Mouse (Mus musculus): Measurements from ENCODE around the gene Rad51c. TPM values are rescaled to one million over a fixed set of nuclear protein-coding genes. Genes with fewer than 3 reads are reported as not detected.
"Not testable (repeated sequence)": the region's sequence is repeated elsewhere in the genome, so short reads cannot be mapped to it uniquely, and the experiment has no call there.

Rad51c gene
- polyA plus RNA-seq (2015; fragmentation: Nextera tagmentation; extraction: Ambion mirVana), result 9.7 and 9.9 TPM in 2 replicates

DNA sequence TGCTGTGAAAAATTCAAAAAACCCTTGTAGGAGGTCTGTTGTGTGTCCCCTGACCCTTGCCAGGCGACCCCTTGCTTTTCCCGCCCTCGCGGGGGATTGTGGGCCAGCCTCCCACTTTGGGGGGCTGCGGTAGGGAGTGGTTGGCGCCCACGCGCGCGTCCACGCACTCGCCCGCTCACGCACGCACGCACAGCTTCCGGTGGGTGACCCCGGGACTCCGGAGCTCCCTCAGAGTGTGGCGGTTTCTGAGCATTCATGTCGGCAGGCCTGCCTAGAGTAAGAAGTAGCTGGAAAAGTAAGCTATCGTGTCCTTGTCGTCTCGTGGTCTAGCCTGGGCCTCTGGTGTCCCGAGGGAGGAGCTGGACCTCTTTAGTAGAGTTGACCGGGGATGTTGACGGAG, at the start of gene Rad51c, which contains the start of gene Tex14:
TSS of gene Rad51c (minus strand) at position 79 of the 400 bp plus-strand sequence.
TSS of gene Tex14 (plus strand) at position 190 of the 400 bp plus-strand sequence.
- peak within 1 kb of the TSS; percentile 82 for H3K4me2 ChIP-seq
- H3K4me1 ChIP-seq, result peaks cover 4% of the 10 kb centered on the region
- ATAC-seq (ENCODE audit: extremely low read depth, insufficient number of reproducible peaks, low FRiP score, low TSS enrichment), result peak; percentile 23; the same call in 1 of the 2 replicates
- H3K27ac ChIP-seq (replicated peaks), result peak within 1 kb of the TSS; percentile 94
- H3K36me3 ChIP-seq, result peaks cover 19% of the 10 kb centered on the region
- H3K27me3 ChIP-seq (replicated peaks), result no peaks in the 10 kb centered on the region
- H3K9me3 ChIP-seq, result no peaks in the 10 kb centered on the region
- peak within 1 kb of the TSS; percentile 66 for H3K4me3 ChIP-seq
- WGBS, result 64% methylated on average over 27 of the region's 27 CpGs
- H3K9ac ChIP-seq, result peak within 1 kb of the TSS; percentile 91

DNA sequence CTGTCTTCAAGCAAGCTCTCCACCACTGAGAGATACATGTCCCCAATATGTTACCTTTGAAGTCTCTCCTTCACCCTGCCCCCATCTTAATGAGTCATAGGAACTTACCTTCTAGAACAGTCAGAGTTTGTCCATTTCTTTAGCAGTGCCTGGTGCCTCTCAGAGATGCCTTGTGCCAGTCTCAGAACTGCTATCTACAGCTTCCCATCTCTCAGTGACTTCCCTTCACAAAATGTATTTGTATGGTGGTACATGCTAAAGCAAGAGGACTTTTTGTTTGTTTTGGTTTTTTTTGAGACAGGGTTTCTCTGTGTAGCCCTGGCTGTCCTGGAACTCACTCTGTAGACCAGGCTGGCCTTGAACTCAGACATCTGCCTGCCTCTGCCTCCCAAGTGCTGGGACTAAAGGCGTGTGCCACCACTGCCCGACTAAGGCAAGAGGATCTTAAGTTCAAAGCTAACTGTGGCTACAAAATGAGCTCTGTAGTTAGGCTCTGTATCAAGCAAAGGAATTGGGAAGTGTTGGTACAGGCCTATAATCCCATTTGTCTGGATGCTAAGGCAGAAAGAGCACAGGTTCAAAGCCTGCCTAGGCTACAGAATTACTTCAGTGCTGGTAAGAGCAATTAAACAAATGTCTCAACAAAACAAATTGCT, 49.4 kb upstream of the Rad51c start:
- Histone ChIP-seq H3K9ac (peak overlapping the region; percentile 34), H3K27ac (replicated peaks) (no peak overlapping the region), H3K27me3 (replicated peaks) (no peaks in the 10 kb centered on the region), H3K4me3 (no peak overlapping the region), H3K4me1 (peaks cover 12% of the 10 kb centered on the region), H3K4me2 (no peak overlapping the region), H3K9me3 (no peaks in the 10 kb centered on the region), H3K36me3 (no peaks in the 10 kb centered on the region)
- WGBS, result 80% methylated on average over 2 of the region's 2 CpGs
- no peak for ATAC-seq (ENCODE audit: extremely low read depth, insufficient number of reproducible peaks, low FRiP score, low TSS enrichment)

DNA sequence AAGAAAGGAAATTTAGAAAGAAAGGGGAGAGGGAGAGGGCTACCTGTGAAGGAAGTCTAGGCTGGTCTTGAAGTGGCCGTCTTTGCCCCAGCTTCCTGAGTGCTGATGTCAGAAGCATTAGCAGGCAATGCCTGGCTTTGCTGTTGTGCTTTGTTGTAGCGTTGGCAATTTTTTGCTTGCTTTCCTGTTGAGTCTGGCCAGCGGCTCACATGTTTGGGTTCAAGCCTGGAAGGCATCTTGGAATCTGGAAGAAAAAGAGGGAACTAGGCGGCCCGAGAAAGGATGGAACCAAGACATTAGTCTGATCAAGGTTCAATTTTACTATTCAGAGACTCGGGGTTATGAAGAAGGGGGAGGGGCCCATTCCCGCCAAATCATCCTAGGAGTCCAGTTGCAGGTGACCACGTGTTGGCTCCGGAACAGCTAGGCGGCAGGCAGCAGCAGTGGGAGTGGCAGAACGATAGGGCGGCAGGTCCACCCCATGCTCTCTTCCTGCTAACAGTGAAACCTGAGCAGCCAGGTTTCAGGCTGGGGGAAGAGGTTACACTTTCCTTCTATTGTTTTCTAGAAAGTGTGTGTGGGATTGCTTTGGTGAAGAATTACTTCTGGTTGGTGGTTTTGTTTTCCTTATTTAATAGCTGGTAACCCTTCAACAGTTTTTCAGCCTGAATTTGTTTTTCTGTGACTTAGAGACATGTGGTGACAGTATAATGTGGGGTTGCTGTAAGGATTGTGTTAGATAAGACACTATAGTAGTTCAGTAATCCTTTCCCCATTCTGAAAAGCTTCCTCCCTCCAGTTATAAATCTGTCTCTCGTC, 48.7 kb upstream of the Rad51c start:
- Histone ChIP-seq H3K9me3 (no peaks in the 10 kb centered on the region), H3K9ac (peak overlapping the region; percentile 34), H3K27me3 (replicated peaks) (no peaks in the 10 kb centered on the region), H3K36me3 (no peaks in the 10 kb centered on the region), H3K4me3 (no peak overlapping the region), H3K4me1 (peaks cover 12% of the 10 kb centered on the region), H3K27ac (replicated peaks) (no peak overlapping the region), H3K4me2 (peak overlapping the region; percentile 37)
- ATAC-seq (ENCODE audit: extremely low read depth, insufficient number of reproducible peaks, low FRiP score, low TSS enrichment), result no peak
- WGBS, result 16% methylated on average over 13 of the region's 13 CpGs

DNA sequence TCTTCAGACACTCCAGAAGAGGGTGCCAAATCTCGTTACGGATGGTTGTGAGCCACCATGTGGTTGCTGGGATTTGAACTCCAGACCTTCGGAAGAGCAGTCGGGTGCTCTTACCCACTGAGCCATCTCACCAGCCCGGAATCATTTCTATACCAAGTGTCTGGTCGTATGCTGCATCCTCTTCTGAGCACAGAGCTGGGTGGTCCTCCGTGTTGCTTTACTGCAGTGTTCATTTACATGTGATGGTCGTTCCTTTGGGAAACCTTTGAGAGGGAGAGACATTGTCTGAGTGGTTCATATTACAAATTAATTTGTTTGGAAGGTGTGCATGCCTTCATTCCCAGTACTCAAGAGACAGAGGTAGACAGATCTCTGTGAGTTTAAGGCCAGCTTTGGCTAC, 48.0 kb upstream of the Rad51c start:
- Histone ChIP-seq H3K4me1 (peaks cover 14% of the 10 kb centered on the region), H3K9ac (0 out of 2 replicates have a peak overlapping the region, but pooled peaks have one; percentile 34)
- not testable (repeated sequence) for H3K4me3 ChIP-seq; H3K36me3 ChIP-seq; H3K27me3 ChIP-seq (replicated peaks); ATAC-seq (ENCODE audit: extremely low read depth, insufficient number of reproducible peaks, low FRiP score, low TSS enrichment); H3K9me3 ChIP-seq; H3K27ac ChIP-seq (replicated peaks); H3K4me2 ChIP-seq
- 75% methylated on average over 8 of the region's 8 CpGs for WGBS

DNA sequence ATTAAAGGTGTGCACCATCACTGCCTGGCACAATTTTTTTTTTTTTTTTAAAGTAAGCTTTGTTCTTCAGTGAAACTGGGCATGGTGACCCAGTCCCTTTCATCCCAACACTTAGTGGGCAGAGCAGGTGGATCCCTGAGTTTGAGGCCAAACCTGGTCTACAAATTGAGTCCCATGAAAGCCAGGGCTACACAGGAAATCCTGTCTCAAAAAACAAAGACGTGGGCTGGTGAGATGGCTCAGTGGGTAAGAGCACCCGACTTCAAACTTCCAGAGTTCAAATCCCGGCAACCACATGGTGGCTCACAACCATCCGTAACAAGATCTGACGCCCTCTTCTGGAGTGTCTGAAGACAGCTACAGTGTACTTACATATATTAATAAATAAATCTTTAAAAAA, 45.1 kb upstream of the Rad51c start:
- H3K36me3 ChIP-seq; H3K27me3 ChIP-seq (replicated peaks); H3K4me3 ChIP-seq; ATAC-seq (ENCODE audit: extremely low read depth, insufficient number of reproducible peaks, low FRiP score, low TSS enrichment); H3K9me3 ChIP-seq; H3K9ac ChIP-seq; H3K27ac ChIP-seq (replicated peaks); H3K4me2 ChIP-seq: not testable (repeated sequence)
- H3K4me1 ChIP-seq, result peaks cover 18% of the 10 kb centered on the region
- 43% methylated on average over 5 of the region's 5 CpGs for WGBS

DNA sequence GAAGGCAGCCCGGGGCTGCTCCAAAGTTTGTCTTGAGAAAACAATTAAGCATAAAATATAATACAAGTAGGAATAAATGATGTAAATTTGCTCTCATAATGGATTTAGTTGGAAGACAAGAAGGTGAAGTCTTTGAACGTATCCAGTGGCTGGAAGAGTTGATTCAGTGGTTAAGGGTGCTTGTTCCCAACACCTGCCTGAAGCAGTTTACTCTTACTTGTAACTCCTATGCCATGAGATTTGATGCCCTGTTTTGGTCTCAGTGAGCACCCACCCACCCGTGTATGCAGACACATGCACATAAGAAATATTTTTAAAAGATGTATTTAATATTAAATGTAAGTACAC, 44.4 kb upstream of the Rad51c start:
- peak overlapping the region; percentile 65 for H3K27ac ChIP-seq (replicated peaks)
- H3K4me2 ChIP-seq, result peak overlapping the region; percentile 8; the same call in 1 of the 2 replicates
- peaks cover 23% of the 10 kb centered on the region for H3K4me1 ChIP-seq
- H3K4me3 ChIP-seq, result no peak overlapping the region
- no peak for ATAC-seq (ENCODE audit: extremely low read depth, insufficient number of reproducible peaks, low FRiP score, low TSS enrichment)
- no peaks in the 10 kb centered on the region for H3K36me3 ChIP-seq
- H3K9ac ChIP-seq, result no peak overlapping the region
- H3K9me3 ChIP-seq, result no peaks in the 10 kb centered on the region
- WGBS, result 12% methylated on average over 3 of the region's 3 CpGs
- H3K27me3 ChIP-seq (replicated peaks), result no peaks in the 10 kb centered on the region

DNA sequence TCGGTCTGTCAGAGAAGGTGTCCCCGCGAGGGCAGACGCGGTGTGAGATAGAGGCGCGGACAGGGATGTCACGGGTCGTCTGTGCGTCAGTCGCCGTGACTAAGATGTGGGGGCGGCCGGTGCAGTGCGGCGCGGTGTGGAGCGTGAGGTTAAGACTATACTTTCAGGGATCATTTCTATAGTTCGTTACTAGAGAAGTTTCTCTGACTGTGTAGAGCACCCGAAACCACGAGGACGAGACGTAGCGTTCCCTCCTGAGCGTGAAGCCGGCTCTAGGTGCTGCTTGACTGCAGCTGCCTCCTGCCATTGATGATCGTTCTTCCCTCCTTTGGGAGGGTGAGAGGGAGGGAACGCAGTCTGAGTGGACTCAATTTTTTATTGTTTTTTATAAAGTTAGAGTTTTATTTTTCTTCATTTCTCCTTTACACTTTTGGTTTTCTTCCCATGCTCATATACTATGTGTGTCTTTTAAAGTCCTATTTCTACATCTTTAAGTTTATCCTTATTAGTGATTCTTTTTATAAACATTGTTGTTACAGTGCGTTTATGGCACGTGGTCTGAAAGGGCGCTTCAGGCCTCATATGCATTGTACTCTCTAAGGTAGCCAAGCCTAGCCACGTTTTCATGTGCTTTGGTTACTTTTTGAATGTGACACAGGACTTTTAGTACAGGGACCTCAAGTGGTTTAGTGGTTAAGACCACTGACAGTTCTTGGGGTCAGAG, 43.9 kb upstream of the Rad51c start:
- H3K27me3 ChIP-seq (replicated peaks); H3K36me3 ChIP-seq; H3K9ac ChIP-seq; H3K9me3 ChIP-seq: not testable (repeated sequence)
- Histone ChIP-seq H3K27ac (replicated peaks) (peak overlapping the region; percentile 65), H3K4me1 (peaks cover 19% of the 10 kb centered on the region), H3K4me3 (peak overlapping the region; percentile 50; the same call in 1 of the 2 replicates), H3K4me2 (peak overlapping the region; percentile 78)
- whole genome bisulfite sequencing, result 0% methylated on average over 7 of the region's 32 CpGs
- ATAC-seq (ENCODE audit: extremely low read depth, insufficient number of reproducible peaks, low FRiP score, low TSS enrichment), result peak; percentile 79

DNA sequence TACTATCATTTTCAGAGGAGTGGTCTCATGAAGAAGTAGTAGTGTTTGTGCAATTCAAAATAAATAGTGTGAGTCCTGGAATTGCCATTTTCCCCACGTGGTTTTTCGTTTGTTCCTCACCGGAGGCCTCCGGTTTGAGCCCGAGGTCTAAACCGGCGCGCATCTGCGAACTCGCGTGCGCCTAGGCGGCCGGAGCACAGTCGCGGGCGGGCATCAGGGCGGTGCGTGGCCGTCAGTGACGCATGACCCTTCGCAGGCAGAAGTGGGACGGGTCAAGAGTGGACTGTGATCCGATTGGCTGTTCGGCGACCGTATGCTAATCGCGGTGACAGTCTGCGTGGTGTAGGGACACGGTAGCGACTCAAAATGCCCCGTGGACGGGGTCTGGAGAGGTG, 43.3 kb upstream of the Rad51c start:
- under 1% methylated on average over 34 of the region's 34 CpGs for WGBS
- Histone ChIP-seq H3K4me3 (peak overlapping the region; percentile 50), H3K4me1 (peaks cover 17% of the 10 kb centered on the region), H3K27ac (replicated peaks) (peak overlapping the region; percentile 54), H3K4me2 (peak overlapping the region; percentile 78), H3K9ac (peak overlapping the region; percentile 80)
- not testable (repeated sequence) for H3K27me3 ChIP-seq (replicated peaks); H3K9me3 ChIP-seq; H3K36me3 ChIP-seq
- peak; percentile 95 for ATAC-seq (ENCODE audit: extremely low read depth, insufficient number of reproducible peaks, low FRiP score, low TSS enrichment)

DNA sequence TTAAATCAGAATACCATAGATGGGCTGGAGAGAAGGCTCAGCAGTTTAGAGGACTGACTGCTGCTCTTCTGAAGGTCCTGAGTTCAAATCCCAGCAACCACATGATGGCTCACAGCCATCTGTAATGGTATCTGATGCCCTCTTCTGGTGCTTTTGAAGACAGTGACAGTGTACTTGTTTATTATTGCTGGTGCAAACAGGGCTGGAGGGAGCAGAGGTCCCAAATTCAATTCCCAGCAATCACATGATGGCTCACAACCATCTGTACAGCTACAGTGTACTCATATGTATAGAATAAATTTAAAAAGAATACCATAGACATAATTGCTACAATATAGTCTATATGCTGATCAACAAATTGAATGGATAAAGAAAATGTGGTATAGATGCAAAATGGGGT, 42.7 kb upstream of the Rad51c start:
- H3K9ac ChIP-seq, result no peak overlapping the region
- no peak overlapping the region for H3K27ac ChIP-seq (replicated peaks)
- H3K9me3 ChIP-seq, result no peaks in the 10 kb centered on the region
- H3K27me3 ChIP-seq (replicated peaks), result no peaks in the 10 kb centered on the region
- peak overlapping the region; percentile 78; the same call in 1 of the 2 replicates for H3K4me2 ChIP-seq
- no peak overlapping the region for H3K4me3 ChIP-seq
- ATAC-seq (ENCODE audit: extremely low read depth, insufficient number of reproducible peaks, low FRiP score, low TSS enrichment), result no peak
- peaks cover 16% of the 10 kb centered on the region for H3K4me1 ChIP-seq
- no peaks in the 10 kb centered on the region for H3K36me3 ChIP-seq

DNA sequence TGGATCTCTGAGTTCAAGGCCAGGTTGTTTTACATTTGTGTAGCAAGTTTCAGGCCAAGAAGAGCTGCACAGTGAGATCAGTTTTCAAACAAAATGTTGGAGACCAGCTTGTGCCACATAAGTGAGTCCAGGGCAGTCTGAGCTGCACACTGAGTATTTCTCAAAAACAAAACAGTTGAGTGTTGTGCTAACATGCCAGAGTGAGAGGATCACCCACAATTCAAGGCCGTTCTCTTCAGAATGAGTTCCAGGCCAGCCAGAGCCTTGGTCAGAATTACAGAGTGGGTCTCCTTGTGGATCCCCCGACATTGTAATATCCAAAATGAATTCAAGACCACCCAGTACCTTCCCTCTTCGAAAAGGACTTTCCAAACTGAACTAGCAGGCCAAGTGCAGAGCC, 41.4 kb upstream of the Rad51c start:
- WGBS, result 83% methylated on average over 3 of the region's 3 CpGs
- Histone ChIP-seq H3K9me3 (no peaks in the 10 kb centered on the region), H3K27me3 (replicated peaks) (peaks cover 7% of the 10 kb centered on the region), H3K4me3 (no peak overlapping the region), H3K9ac (no peak overlapping the region), H3K4me1 (peaks cover 17% of the 10 kb centered on the region), H3K27ac (replicated peaks) (no peak overlapping the region), H3K4me2 (no peak overlapping the region), H3K36me3 (no peaks in the 10 kb centered on the region)
- ATAC-seq (ENCODE audit: extremely low read depth, insufficient number of reproducible peaks, low FRiP score, low TSS enrichment), result no peak

DNA sequence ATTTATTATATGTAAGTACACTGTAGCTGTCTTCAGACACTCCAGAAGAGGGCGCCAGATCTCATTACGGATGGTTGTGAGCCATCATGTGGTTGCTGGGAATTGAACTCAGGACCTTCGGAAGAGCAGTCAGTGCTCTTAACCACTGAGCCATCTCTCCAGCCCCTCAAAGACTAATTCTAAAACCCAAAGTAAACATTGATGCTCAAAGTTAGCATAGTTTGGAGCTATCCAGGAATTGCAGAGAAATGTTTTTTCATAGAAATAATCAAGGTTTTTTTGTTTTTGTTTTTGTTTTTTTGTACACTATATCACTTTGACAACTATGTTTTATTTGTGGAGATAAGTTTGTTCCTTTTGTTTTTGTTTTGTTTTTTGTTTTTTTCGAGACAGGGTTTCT, 40.8 kb upstream of the Rad51c start:
- H3K4me3 ChIP-seq; H3K9me3 ChIP-seq; H3K36me3 ChIP-seq; H3K27ac ChIP-seq (replicated peaks); H3K9ac ChIP-seq; H3K4me2 ChIP-seq; H3K27me3 ChIP-seq (replicated peaks); ATAC-seq (ENCODE audit: extremely low read depth, insufficient number of reproducible peaks, low FRiP score, low TSS enrichment): not testable (repeated sequence)
- 50% methylated on average over 4 of the region's 4 CpGs for WGBS
- H3K4me1 ChIP-seq, result peaks cover 17% of the 10 kb centered on the region
